Mouse (Mus musculus) midbrain, embryonic 16.5 days (tissue): ENCODE measurements around the gene Tex14. TPM values are rescaled to one million over a fixed set of nuclear protein-coding genes. Genes with fewer than 3 reads are reported as not detected.
"Not testable (repeated sequence)": the region's sequence is repeated elsewhere in the genome, so short reads cannot be mapped to it uniquely, and the experiment has no call there.

Experiments
- ATAC-seq: fragments of 200-750 bp; cut with Nextera tagmentation; 2 replicates; pipeline ENCODE4 v1.8.0; 2017; ENCODE audit warnings: moderate TSS enrichment
- H3K27ac ChIP-seq: fragments of 300-500 bp; sonication (generic); 2 replicates; pipeline ENCODE4 v1.5.1; 2014; ENCODE audit warnings: mild to moderate bottlenecking, low read length, mixed read lengths
- H3K27me3 ChIP-seq: fragments of 300-500 bp; sonication (generic); 2 replicates; pipeline ENCODE4 v1.6.1; 2014; ENCODE audit warnings: low read depth, low read length, mixed read lengths; ENCODE audit not compliant: control insufficient read depth, insufficient read depth
- H3K36me3 ChIP-seq: fragments of 300-500 bp; sonication (generic); 2 replicates; pipeline ENCODE4 v1.6.1; 2014; ENCODE audit warnings: mild to moderate bottlenecking, low read length, moderate library complexity, mixed read lengths; ENCODE audit not compliant: control insufficient read depth, insufficient read depth
- H3K4me1 ChIP-seq: fragments of 300-500 bp; sonication (generic); 2 replicates; pipeline ENCODE4 v1.6.1; 2014; ENCODE audit warnings: mild to moderate bottlenecking, low read length, mixed read lengths; ENCODE audit not compliant: control insufficient read depth, insufficient read depth
- H3K4me2 ChIP-seq: fragments of 300-500 bp; sonication (generic); 2 replicates; pipeline ENCODE4 v1.6.1; 2014; ENCODE audit warnings: mild to moderate bottlenecking, low read length, mixed read lengths
- H3K4me3 ChIP-seq: fragments of 300-500 bp; sonication (generic); 2 replicates; pipeline ENCODE4 v1.5.1; 2014; ENCODE audit warnings: low read depth, mild to moderate bottlenecking, low read length, moderate library complexity, mixed read lengths
- H3K9ac ChIP-seq: fragments of 300-500 bp; sonication (generic); 2 replicates; pipeline ENCODE4 v1.6.1; 2014; ENCODE audit warnings: low read depth, low read length, mixed read lengths
- H3K9me3 ChIP-seq: fragments of 300-500 bp; sonication (generic); replicated peaks from 2 replicates; pipeline ENCODE4 v1.6.1; 2014; ENCODE audit warnings: mild to moderate bottlenecking, low read length, mixed read lengths; ENCODE audit not compliant: control insufficient read depth, poor library complexity, severe bottlenecking
- WGBS: fragments of 180-500 bp; shearing (Covaris S2); extraction: QIAGEN DNeasy Blood & Tissue Kit; methylation state at CpG from one replicate; pipeline ENCODE4 v1.1.7; 2014; 5-methylcytosine and 5-hydroxymethylcytosine counted together
- polyA plus RNA-seq: library from polyadenylated mRNA; unstranded; fragments of >200 nt; fragmentation: Nextera tagmentation; extraction: Ambion mirVana; gene quantifications from 2 replicates; pipeline ENCODE4 v1.2.1, GENCODE M21; 2015

The Tex14 gene
- polyA plus RNA-seq, 1 experiment from 2014 or later = 0.29 TPM

GRCm38 (mm10) chr11:87423551-87424325, 18.9 kb downstream of the Tex14 start:
- WGBS = 50% methylated on average over 6 of the region's 6 CpGs

DNA sequence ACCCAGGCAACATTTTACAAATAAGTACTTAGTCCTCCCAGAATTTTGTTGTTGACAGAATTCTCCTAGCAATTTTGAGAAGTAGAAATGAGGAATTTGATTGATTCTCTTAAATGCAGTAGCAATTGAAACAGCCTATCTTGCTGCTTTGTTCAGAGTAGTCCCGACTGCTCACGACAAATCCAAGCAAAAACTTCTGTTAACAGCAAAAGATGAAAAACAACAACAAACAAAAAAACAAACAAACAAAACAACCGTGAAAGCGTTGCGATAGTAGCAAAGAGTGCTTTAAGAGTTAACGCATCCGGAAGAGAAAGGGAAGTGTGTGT, 21.2 kb downstream of the Tex14 start:
- H3K4me1 ChIP-seq = peaks cover 10% of the 10 kb centered on the region
- peak; percentile 66; the same call in 1 of the 2 replicates for ATAC-seq
- peak overlapping the region; percentile 55 for H3K9ac ChIP-seq
- H3K9me3 ChIP-seq = no peaks in the 10 kb centered on the region
- H3K27ac ChIP-seq = peak overlapping the region; percentile 77
- H3K27me3 ChIP-seq = no peaks in the 10 kb centered on the region
- H3K4me2 ChIP-seq = peak overlapping the region; percentile 60
- H3K4me3 ChIP-seq = peak overlapping the region; percentile 40
- WGBS = 0% methylated on average over 7 of the region's 7 CpGs
- H3K36me3 ChIP-seq = no peaks in the 10 kb centered on the region

More at GRCm38 (mm10) chr11:87423551-87424325, 18.9 kb downstream of the Tex14 start:
- peaks cover 10% of the 10 kb centered on the region for H3K4me1 ChIP-seq
- H3K27ac ChIP-seq = peak overlapping the region; percentile 84
- no peak overlapping the region for H3K4me2 ChIP-seq
- no peak for ATAC-seq
- no peaks in the 10 kb centered on the region for H3K36me3 ChIP-seq
- no peak overlapping the region for H3K9ac ChIP-seq
- no peaks in the 10 kb centered on the region for H3K27me3 ChIP-seq
- no peak overlapping the region for H3K4me3 ChIP-seq
- H3K9me3 ChIP-seq = no peaks in the 10 kb centered on the region

GRCm38 (mm10) chr11:87426450-87427250, 21.8 kb downstream of the Tex14 start:
- not testable (repeated sequence) for H3K36me3 ChIP-seq, H3K9me3 ChIP-seq, H3K27me3 ChIP-seq
- peak overlapping the region; percentile 40 for H3K4me3 ChIP-seq
- H3K4me2 ChIP-seq = peak overlapping the region; percentile 60
- ATAC-seq = peak; percentile 92
- under 1% methylated on average over 24 of the region's 24 CpGs for WGBS
- peaks cover 10% of the 10 kb centered on the region for H3K4me1 ChIP-seq
- peak overlapping the region; percentile 55; the same call in 1 of the 2 replicates for H3K9ac ChIP-seq
- H3K27ac ChIP-seq = peak overlapping the region; percentile 77

GRCm38 (mm10) chr11:87427273-87428050, 22.6 kb downstream of the Tex14 start:
- H3K4me1 ChIP-seq = peaks cover 5% of the 10 kb centered on the region
- H3K27ac ChIP-seq = peak overlapping the region; percentile 72
- no peak for ATAC-seq
- H3K36me3 ChIP-seq = no peaks in the 10 kb centered on the region
- no peak overlapping the region for H3K4me2 ChIP-seq
- no peak overlapping the region for H3K4me3 ChIP-seq
- no peak overlapping the region for H3K9ac ChIP-seq
- WGBS = 44% methylated on average over 1 of the region's 1 CpGs
- no peaks in the 10 kb centered on the region for H3K27me3 ChIP-seq
- H3K9me3 ChIP-seq = no peaks in the 10 kb centered on the region

- ATAC-seq = no peak
- Histone ChIP-seq H3K4me2 (no peak overlapping the region), H3K9ac (no peak overlapping the region), H3K9me3 (no peaks in the 10 kb centered on the region), H3K27me3 (no peaks in the 10 kb centered on the region), H3K27ac (no peak overlapping the region), H3K36me3 (no peaks in the 10 kb centered on the region), H3K4me1 (peaks cover 5% of the 10 kb centered on the region), H3K4me3 (no peak overlapping the region)
- 74% methylated on average over 2 of the region's 2 CpGs for WGBS
These were observed 23.3 kb downstream of the Tex14 start for GRCm38 (mm10) chr11:87428051-87428673.

- Histone ChIP-seq H3K9ac (no peak overlapping the region), H3K27ac (no peak overlapping the region), H3K36me3 (no peaks in the 10 kb centered on the region), H3K27me3 (no peaks in the 10 kb centered on the region), H3K9me3 (no peaks in the 10 kb centered on the region), H3K4me2 (no peak overlapping the region), H3K4me3 (no peak overlapping the region), H3K4me1 (peaks cover 5% of the 10 kb centered on the region; the same call in 1 of the 2 replicates)
- ATAC-seq = no peak
- WGBS = 86% methylated on average over 4 of the region's 4 CpGs
These were observed 24.5 kb downstream of the Tex14 start for GRCm38 (mm10) chr11:87429363-87429762.

DNA sequence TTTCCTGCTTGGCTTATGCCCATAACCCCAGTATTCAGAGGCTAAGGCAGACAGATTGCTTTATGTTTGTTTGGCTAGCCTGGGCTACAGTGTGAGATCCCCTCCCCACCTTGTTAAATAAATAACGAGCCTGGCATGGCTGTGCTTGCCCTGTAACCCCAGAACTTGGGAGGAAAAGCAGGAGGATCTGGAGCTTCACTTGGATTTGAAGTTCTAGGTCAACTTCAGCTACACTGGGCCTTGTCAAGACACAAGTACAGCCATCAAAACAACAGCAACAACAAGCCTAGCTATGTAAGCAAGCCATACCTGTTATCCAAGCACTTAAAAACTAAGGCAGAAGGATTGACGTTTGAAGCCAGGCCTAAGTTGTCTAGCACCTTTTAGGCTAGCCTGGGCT, 25.5 kb downstream of the Tex14 start:
- no peaks in the 10 kb centered on the region for H3K9me3 ChIP-seq
- no peak for ATAC-seq
- no peaks in the 10 kb centered on the region for H3K36me3 ChIP-seq
- H3K9ac ChIP-seq = no peak overlapping the region
- no peaks in the 10 kb centered on the region for H3K27me3 ChIP-seq
- H3K4me1 ChIP-seq = peaks cover 5% of the 10 kb centered on the region; the same call in 1 of the 2 replicates
- H3K27ac ChIP-seq = no peak overlapping the region
- H3K4me3 ChIP-seq = no peak overlapping the region
- H3K4me2 ChIP-seq = no peak overlapping the region
- 80% methylated on average over 2 of the region's 2 CpGs for WGBS

DNA sequence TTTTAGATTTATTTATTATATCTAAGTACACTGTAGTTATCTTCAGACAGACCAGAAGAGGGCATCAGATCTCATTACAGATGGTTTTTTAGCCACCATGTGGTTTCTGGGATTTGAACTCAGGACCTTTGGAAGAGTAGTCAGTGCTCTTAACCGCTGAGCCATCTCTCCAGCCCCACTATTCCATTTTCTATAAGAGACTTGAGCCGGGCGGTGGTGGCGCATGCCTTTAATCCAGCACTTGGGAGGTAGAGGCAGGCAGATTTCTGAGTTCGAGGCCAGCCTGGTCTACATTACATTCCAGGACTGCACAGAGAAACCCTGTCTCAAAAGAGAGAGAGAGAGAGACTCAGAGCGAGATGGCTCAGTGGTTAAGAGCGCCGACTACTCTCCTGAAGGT, 26.9 kb downstream of the Tex14 start:
- H3K36me3 ChIP-seq, H3K4me3 ChIP-seq, H3K4me1 ChIP-seq, H3K9ac ChIP-seq, H3K27me3 ChIP-seq, H3K9me3 ChIP-seq, ATAC-seq, H3K27ac ChIP-seq, H3K4me2 ChIP-seq: not testable (repeated sequence)
- WGBS = 90% methylated on average over 8 of the region's 8 CpGs
